Mouse (Mus musculus) G1E-ER4 (cell line): ENCODE results near the gene Cyfip2. TPM values are rescaled to one million over a fixed set of nuclear protein-coding genes. Genes with fewer than 3 reads are reported as not detected.

Experiments used
- GATA1 ChIP-seq: IDR thresholded peaks from one replicate; pipeline ENCODE4 v1.8.0; 2012; ENCODE audit warnings: low read length, inconsistent platforms
- polyA plus RNA-seq: library from polyadenylated mRNA; stranded (reverse); fragments of >175 nt; gene quantifications from 2 replicates; pipeline ENCODE4 v1.2.3, GENCODE M21; 2012

Gene Cyfip2
- 0.44 and 0.51 TPM in 2 replicates for polyA plus RNA-seq

DNA sequence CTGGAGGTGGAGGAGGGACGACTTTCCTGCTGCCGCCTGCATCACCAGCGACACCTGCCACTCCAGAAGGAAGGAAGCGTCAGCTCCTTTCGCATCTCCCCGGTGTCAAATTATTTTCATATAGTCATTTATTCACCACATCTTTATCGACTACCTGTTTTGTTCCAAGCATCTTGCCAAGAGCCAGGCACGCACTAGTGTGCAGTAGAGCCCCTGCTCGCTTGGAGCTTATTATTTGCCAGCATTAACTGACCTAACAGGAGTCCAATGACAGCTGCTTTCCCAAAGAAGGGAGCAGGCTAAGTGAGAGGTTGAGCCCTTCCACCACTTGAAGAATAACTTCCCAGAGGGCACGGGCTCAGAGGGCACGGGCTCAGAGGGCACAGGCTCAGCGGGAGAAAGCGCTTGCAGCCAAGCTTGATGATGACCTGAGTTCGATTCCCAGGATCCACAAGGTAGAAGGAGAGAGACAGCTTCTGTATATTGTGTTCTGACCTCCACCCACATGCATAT lies at the start of gene Cyfip2:
TSS of gene Cyfip2 (minus strand) at position 337 of the 513 bp plus-strand sequence.
- TF ChIP-seq GATA1: no peak

GRCm38 (mm10) chr11:46360991-46361665 lies 48.5 kb upstream of the Cyfip2 start:
- TF ChIP-seq GATA1: no peak

DNA sequence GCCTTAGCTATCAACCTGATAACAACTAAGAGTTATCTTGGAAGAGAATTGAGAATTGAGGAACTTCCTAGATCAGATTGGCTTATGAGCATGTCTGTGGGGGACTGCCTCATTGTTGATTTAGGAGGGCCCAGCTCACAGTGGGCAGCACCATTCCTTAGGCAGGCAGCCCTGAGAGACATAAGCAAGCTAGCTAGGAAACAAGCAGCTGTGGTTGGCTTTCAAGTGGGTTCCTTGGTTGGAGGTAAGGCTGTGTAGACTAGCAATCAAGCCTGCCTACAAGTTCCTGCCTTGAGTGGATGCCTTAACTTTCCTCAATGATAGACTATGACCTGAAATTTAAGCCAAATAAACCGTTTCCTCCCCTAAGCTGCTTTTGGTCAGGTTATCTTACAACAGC lies 45.7 kb upstream of the Cyfip2 start:
- TF ChIP-seq GATA1: no peak

- TF ChIP-seq GATA1: no peak
Measured at GRCm38 (mm10) chr11:46349681-46350410, 37.2 kb upstream of the Cyfip2 start.

DNA sequence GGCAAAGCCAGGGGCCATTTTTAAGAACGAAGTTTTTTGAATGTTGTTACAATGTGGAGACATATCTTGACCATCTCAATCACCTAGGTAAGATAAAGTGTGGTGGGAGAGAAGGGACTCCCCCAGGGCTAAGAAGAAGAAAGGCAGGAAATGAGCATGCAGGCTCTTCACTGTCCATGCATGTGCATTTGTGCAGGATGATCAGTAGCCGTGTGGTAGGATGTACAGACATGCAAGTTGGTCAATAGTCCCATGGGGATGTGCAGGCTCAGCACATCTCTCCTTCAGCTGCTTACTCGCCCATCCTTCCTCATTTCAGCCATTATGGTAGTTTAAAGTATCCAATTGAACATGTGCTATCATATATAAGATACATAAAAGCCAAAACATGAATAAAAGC lies 35.8 kb upstream of the Cyfip2 start:
- TF ChIP-seq GATA1: no peak

DNA sequence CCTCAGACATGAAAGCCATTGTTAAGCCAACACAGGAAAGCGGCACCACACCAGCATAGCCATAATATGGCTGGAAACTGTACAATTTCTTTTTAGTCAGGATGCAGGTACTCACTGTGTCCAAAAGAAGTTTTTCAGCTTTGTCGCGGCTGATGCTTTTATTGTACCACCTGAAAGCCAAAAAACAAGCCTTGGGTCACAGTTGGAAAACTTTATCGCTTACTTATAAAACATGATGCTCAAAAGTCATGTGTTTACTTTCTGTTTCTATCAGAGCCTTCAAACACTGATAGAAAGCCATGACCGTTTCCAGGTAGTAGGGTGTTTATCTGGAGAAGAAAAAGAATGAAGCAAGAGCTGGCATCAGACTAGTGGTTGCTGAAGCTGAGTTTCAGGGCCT lies 35.1 kb upstream of the Cyfip2 start:
- TF ChIP-seq GATA1: no peak

DNA sequence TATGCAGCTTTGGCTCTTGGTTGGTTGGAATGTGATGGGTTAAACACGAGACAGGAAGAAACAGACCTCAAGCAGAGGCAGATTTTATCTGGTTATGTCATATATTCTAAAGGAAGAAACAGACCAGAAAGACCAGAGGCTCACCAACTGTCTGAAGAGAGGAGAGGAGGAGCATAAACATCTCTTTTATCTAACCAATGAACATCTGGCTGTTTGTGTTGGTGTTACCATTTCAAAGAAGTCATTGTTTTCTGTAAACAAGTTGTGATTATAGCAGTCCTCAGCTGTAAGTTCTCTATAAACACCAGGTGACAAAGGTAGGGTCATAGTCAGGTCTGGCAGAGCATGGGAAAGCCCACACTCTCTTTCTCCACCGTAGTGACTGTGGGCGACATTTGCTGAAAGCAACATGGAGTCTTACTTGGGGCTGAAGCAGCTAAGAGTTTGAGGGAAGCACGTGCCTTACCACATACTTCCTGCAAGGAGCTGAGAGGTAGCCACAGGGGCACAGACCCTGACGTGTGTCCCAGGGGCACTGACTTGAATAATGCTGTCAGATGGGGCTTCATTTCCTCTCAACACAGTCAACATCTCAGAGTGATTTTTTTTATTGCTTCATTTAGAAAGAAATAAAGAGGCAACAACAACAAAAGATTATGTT lies 31.4 kb upstream of the Cyfip2 start:
- no peak for TF ChIP-seq GATA1

GRCm38 (mm10) chr11:46341960-46342359 lies 29.3 kb upstream of the Cyfip2 start:
- TF ChIP-seq GATA1: no peak

GRCm38 (mm10) chr11:46336020-46336419 lies 23.4 kb upstream of the Cyfip2 start:
- TF ChIP-seq GATA1: no peak

DNA sequence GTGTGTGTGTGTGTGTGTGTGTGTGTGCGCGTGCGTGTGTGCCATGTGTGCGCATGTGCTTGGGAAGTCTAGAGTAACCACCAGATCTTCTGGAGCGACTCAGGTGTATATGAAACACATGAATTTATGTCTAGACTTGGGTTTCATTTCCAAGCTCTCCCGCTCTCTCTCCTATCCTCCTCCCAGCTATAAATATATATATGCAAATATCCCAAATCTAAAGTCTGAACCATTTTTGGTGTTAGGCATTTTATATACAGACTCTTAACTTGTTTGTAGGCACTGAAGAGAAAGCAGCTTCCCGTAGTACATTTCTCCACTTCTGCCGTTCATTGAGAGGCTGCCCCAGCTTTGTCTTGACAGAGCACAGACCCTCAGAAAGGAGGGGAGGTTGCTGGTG lies 19.6 kb upstream of the Cyfip2 start:
- no peak for TF ChIP-seq GATA1

DNA sequence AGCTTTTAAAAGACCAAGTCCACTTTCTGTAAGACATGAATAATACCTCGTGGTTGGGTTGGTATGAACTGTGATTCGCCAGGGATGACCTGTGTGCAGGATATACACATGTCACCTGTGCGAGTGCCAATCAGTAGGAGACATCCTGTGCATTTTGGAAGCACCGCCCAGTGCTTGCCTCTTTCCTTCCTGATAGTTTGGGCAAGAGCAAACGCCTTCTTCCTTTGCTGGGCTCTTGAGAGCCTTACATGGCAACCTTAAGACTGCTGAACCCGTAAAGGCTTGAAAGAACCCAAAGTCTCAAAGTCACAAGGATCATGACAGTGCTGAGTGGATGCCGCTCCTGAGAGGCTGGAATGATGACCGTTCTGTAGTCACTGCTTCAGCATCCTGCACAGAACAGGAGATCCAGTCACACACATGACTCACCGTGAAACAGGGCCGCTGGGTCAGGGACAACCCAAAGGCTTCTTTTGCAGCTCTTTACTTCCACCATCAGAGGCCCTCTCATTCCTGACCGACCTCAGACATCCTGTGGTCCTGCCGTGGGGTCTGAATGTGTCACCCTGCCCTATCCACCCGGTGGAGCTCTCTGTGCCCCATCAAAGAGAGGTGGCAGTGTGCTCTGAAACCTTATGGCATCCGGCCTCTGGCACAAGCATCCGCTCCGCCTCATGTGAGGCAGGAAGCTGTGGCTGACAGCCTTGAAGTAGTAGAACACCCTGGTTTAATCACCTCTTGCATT lies 13.8 kb upstream of the Cyfip2 start:
- TF ChIP-seq GATA1: no peak

- TF ChIP-seq GATA1: no peak
Measured at GRCm38 (mm10) chr11:46321559-46321958, 8.9 kb upstream of the Cyfip2 start.

DNA sequence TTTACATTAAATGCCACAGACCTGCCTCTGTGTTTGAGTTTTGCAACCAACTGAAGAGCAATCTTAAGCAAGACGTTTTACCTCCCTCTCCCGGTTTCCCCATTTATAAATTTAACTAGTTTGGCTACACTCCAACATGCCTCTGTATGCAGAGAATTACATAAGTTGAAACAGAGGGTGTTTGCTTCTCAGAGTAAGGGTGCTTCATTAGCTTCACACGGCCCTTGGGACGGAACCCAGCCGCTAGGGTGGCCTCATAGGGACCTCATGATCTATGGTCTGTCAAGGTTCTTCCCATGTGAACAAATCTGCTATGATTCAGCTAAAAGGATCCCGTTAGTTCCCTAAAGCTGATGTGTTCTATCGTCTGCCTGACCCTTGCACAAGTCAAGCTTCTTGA lies 1.9 kb upstream of the Cyfip2 start:
- no peak for TF ChIP-seq GATA1

DNA sequence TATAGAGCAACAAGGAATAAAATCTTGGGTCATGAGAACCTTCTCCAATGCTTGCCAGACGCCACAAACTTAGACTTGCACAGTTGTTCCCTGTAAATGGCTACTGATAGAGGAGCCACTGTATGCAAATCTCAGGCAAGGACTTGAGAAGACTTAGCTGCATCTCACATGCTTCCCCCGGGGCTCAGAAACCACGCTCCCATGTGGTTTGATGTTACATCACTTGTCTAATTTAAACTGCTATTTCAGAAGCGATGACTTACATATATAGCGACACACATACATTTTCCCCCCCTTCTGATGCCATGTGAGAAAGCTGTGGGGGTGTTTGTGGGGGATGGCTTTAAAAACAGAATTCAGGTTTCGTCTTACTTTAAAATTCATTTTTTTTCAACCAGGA lies 1.2 kb upstream of the Cyfip2 start:
- no peak for TF ChIP-seq GATA1

DNA sequence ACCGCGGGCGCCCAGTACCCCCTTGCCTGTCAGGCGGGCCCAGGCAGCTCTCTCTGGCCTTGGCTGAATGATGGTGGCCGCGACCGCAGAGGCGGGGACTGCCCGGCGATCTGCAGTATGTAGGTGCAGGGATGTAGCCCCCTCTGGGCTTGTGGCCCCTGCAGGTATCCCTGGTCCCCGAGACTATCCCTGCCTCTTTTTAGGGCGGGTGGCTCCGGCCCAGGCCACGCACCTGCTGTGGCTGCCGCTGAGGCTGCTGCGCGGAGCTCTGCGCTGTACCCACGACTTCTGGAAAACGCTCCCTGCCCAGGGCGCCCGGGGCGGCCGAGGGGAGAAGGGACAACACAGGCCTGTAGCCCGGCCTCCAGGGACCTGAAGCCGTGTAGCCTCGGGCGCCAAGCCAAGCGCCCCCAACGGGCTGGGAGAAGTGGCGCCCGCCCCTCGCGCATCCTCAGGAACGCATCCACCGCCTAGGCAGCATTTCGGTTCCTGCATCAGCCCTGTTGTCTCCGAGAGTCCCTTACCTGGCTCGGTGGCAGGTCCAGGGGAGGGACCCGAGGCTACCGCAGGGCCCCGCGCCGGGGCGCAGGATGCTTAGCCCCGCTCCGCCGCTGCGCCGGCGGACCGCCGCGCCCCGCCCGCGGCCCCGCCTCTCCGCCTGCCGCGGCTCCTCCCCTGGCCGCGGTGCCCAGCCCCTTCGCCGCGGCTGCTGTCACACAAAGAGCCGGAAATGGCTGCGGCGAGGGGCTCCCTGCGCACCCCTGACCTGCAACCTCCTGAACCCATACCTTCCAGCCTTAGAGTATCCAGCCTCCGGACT lies 746 bp downstream of the Cyfip2 start:
- no peak for TF ChIP-seq GATA1
